Mouse (Mus musculus) MEL (cell line): Measurements from ENCODE around the gene Atoh8. TPM values are rescaled to one million over a fixed set of nuclear protein-coding genes. Genes with fewer than 3 reads are reported as not detected.

ENCODE experiments used
- DNase-seq: peaks from one replicate; pipeline ENCODE4 v3.0.0; 2011; ENCODE audit warnings: low read depth, low spot score
- H3K27ac ChIP-seq: 2 replicates; pipeline ENCODE4 v1.5.1; 2012; ENCODE audit warnings: low read depth, mild to moderate bottlenecking, control low read depth, low read length, moderate library complexity; ENCODE audit not compliant: control insufficient read depth
- H3K27me3 ChIP-seq, 2 experiments: fragments of 150-350 bp in 1 of 2; sonication (generic) in 1 of 2; 2 replicates each; pipeline ENCODE4 v1.6.1; 2012; ENCODE audit warnings: low read length in 2 of 2, mild to moderate bottlenecking in 2 of 2, improper control_type of control experiment in 1 of 2, moderate library complexity in 1 of 2; ENCODE audit not compliant: insufficient read depth in 2 of 2, control insufficient read depth in 1 of 2
- H3K36me3 ChIP-seq, 2 experiments: 2 replicates each; pipeline ENCODE4 v1.6.1; 2012 to 2014; ENCODE audit warnings: low read length in 2 of 2, improper control_type of control experiment in 1 of 2, inconsistent platforms in 1 of 2, mild to moderate bottlenecking in 1 of 2; ENCODE audit not compliant: insufficient read depth in 2 of 2, control insufficient read depth in 1 of 2
- H3K4me1 ChIP-seq, 2 experiments: fragments of 150-350 bp in 1 of 2; sonication (generic) in 1 of 2; 2 replicates each; pipeline ENCODE4 v1.6.1; 2012; ENCODE audit warnings: low read length in 2 of 2, improper control_type of control experiment in 1 of 2, mild to moderate bottlenecking in 1 of 2; ENCODE audit not compliant: insufficient read depth in 2 of 2, control insufficient read depth in 1 of 2
- H3K4me3 ChIP-seq, 2 experiments: fragments of 150-350 bp in 1 of 2; sonication (generic) in 1 of 2; 2 replicates each; pipeline ENCODE4 v1.5.1; 2012; ENCODE audit warnings: low read depth in 2 of 2, low read length in 2 of 2, mild to moderate bottlenecking in 2 of 2, moderate library complexity in 2 of 2, control low read depth in 1 of 2, improper control_type of control experiment in 1 of 2; ENCODE audit not compliant: control insufficient read depth in 1 of 2, insufficient read depth in 1 of 2
- H3K79me2 ChIP-seq: 2 replicates; pipeline ENCODE4 v1.6.1; 2012; ENCODE audit warnings: mild to moderate bottlenecking, low read length, moderate library complexity; ENCODE audit not compliant: control insufficient read depth, poor library complexity, insufficient read depth
- H3K9ac ChIP-seq: 2 replicates; pipeline ENCODE4 v1.6.1; 2012; ENCODE audit warnings: low read depth, mild to moderate bottlenecking, control low read depth, low read length, moderate library complexity; ENCODE audit not compliant: control insufficient read depth, poor library complexity, severe bottlenecking
- H3K9me3 ChIP-seq: fragments of 150-350 bp; sonication (generic); replicated peaks from 2 replicates; pipeline ENCODE4 v1.6.1; 2012; ENCODE audit warnings: mild to moderate bottlenecking, low read length, improper control_type of control experiment, moderate library complexity; ENCODE audit not compliant: insufficient read depth
- CHD1 ChIP-seq: IDR thresholded peaks from 2 replicates; pipeline ENCODE4 v1.6.1; 2012; ENCODE audit warnings: low read depth, mild to moderate bottlenecking, inconsistent platforms, low read length, improper control_type of control experiment
- CHD2 ChIP-seq: IDR thresholded peaks from 2 replicates; pipeline ENCODE4 v1.6.1; 2011; ENCODE audit warnings: low read length, improper control_type of control experiment
- ELF1 ChIP-seq: IDR thresholded peaks from 2 replicates; pipeline ENCODE4 v1.6.1; 2014; ENCODE audit warnings: low read depth, mild to moderate bottlenecking, inconsistent platforms, low read length, improper control_type of control experiment, moderate library complexity
- EP300 ChIP-seq, 2 experiments: IDR thresholded peaks; 2 replicates each; pipeline ENCODE4 v1.6.1; 2011; ENCODE audit warnings: improper control_type of control experiment in 2 of 2, low read length in 2 of 2, low read depth in 1 of 2, mild to moderate bottlenecking in 1 of 2
- ETS1 ChIP-seq: IDR thresholded peaks from 2 replicates; pipeline ENCODE4 v1.6.1; 2012; ENCODE audit warnings: low read depth, mild to moderate bottlenecking, inconsistent platforms, low read length, improper control_type of control experiment, moderate library complexity
- GATA1 ChIP-seq: IDR thresholded peaks from 2 replicates; pipeline ENCODE4 v1.6.1; 2011; ENCODE audit warnings: low read depth, low read length, improper control_type of control experiment
- JUND ChIP-seq: IDR thresholded peaks from 2 replicates; pipeline ENCODE4 v1.6.1; 2011; ENCODE audit warnings: low read depth, mild to moderate bottlenecking, improper control_type of control experiment, low read length
- KAT2A ChIP-seq: conservative IDR thresholded peaks from 2 replicates; pipeline ENCODE4 v1.6.1; 2012; ENCODE audit warnings: low read depth, low read length, improper control_type of control experiment, inconsistent platforms
- MAFK ChIP-seq: IDR thresholded peaks from 2 replicates; pipeline ENCODE4 v1.6.1; 2011; ENCODE audit warnings: low read depth, mild to moderate bottlenecking, low read length, improper control_type of control experiment, borderline replicate concordance
- MAX ChIP-seq: IDR thresholded peaks from 2 replicates; pipeline ENCODE4 v1.6.1; 2011; ENCODE audit warnings: low read length, improper control_type of control experiment
- MAZ ChIP-seq: IDR thresholded peaks from 2 replicates; pipeline ENCODE4 v1.6.1; 2012; ENCODE audit warnings: low read depth, mild to moderate bottlenecking, inconsistent platforms, low read length, improper control_type of control experiment
- MEF2A ChIP-seq: IDR thresholded peaks from 2 replicates; pipeline ENCODE4 v1.6.1; 2014; ENCODE audit warnings: low read depth, mild to moderate bottlenecking, inconsistent platforms, low read length, improper control_type of control experiment; ENCODE audit not compliant: poor library complexity, insufficient replicate concordance, severe bottlenecking; ENCODE audit errors: extremely low read depth
- MYB ChIP-seq: IDR thresholded peaks from 2 replicates; pipeline ENCODE4 v1.6.1; 2011; ENCODE audit warnings: mild to moderate bottlenecking, low read depth, low read length, improper control_type of control experiment
- MYC ChIP-seq: IDR thresholded peaks from 2 replicates; pipeline ENCODE4 v1.6.1; 2011; ENCODE audit warnings: low read depth, mild to moderate bottlenecking, low read length, improper control_type of control experiment, moderate library complexity
- NELFE ChIP-seq: IDR thresholded peaks from 2 replicates; pipeline ENCODE4 v1.6.1; 2011; ENCODE audit warnings: low read depth, low read length, improper control_type of control experiment
- NRF1 ChIP-seq: IDR thresholded peaks from 2 replicates; pipeline ENCODE4 v1.6.1; 2014; ENCODE audit warnings: low read depth, mild to moderate bottlenecking, inconsistent platforms, low read length, improper control_type of control experiment, moderate library complexity; ENCODE audit not compliant: poor library complexity, insufficient read depth, severe bottlenecking
- TAL1 ChIP-seq: IDR thresholded peaks from 2 replicates; pipeline ENCODE4 v1.6.1; 2012; ENCODE audit warnings: mild to moderate bottlenecking, inconsistent platforms, low read length, moderate library complexity, mixed read lengths
- TBP ChIP-seq: IDR thresholded peaks from 2 replicates; pipeline ENCODE4 v1.8.0; 2011; ENCODE audit warnings: low read depth, low read length, improper control_type of control experiment
- TCF12 ChIP-seq: IDR thresholded peaks from 2 replicates; pipeline ENCODE4 v1.6.1; 2014; ENCODE audit warnings: low read depth, mild to moderate bottlenecking, inconsistent platforms, low read length, improper control_type of control experiment, moderate library complexity
- UBTF ChIP-seq: IDR thresholded peaks from 2 replicates; pipeline ENCODE4 v1.6.1; 2012; ENCODE audit warnings: low read depth, mild to moderate bottlenecking, inconsistent platforms, low read length, improper control_type of control experiment, moderate library complexity, borderline replicate concordance; ENCODE audit not compliant: insufficient read depth
- USF1 ChIP-seq: IDR thresholded peaks from 2 replicates; pipeline ENCODE4 v1.6.1; 2014; ENCODE audit warnings: low read depth, mild to moderate bottlenecking, inconsistent platforms, low read length, improper control_type of control experiment, moderate library complexity
- USF2 ChIP-seq, 2 experiments: IDR thresholded peaks; 2 replicates each; pipeline ENCODE4 v1.6.1; 2011 to 2012; ENCODE audit warnings: improper control_type of control experiment in 2 of 2, low read length in 2 of 2, borderline replicate concordance in 1 of 2, inconsistent platforms in 1 of 2, low read depth in 1 of 2, mild to moderate bottlenecking in 1 of 2; ENCODE audit not compliant: insufficient read depth in 1 of 2
- ZC3H11A ChIP-seq: IDR thresholded peaks from 2 replicates; pipeline ENCODE4 v1.6.1; 2012; ENCODE audit warnings: low read depth, mild to moderate bottlenecking, inconsistent platforms, low read length, improper control_type of control experiment
- ZNF384 ChIP-seq: IDR thresholded peaks from 2 replicates; pipeline ENCODE4 v1.6.1; 2012; ENCODE audit warnings: low read depth, mild to moderate bottlenecking, inconsistent platforms, low read length, improper control_type of control experiment
- polyA plus RNA-seq, 2 experiments: library from polyadenylated mRNA; stranded (reverse) in 1 of 2; unstranded in 1 of 2; fragments of >175 nt in 1 of 2; fragments of >200 nt in 1 of 2; gene quantifications; 2 replicates each; pipeline versions ENCODE4 v1.2.1 to v1.2.4; 2012; ENCODE audit warnings: low replicate concordance in 2 of 2, low read depth in 1 of 2; ENCODE audit not compliant: insufficient read length in 2 of 2, insufficient read depth in 1 of 2, missing spikeins in 1 of 2
- total RNA-seq: library from RNA; depleted of rRNA; stranded (reverse); fragments of 300-350 nt; gene quantifications from 2 replicates; pipeline ENCODE4 v1.2.3, GENCODE M21; 2012

Gene Atoh8
- total and polyA plus RNA-seq, 3 experiments, result not detected

- H3K27me3 ChIP-seq, result peaks cover 6% of the 10 kb centered on the region in 2 experiments
- no peak overlapping the region for H3K27ac ChIP-seq
- no peak for DNase-seq
- no peaks in the 10 kb centered on the region for H3K36me3 ChIP-seq
- no peaks in the 10 kb centered on the region for H3K79me2 ChIP-seq
- no peak overlapping the region for H3K9ac ChIP-seq
- TF ChIP-seq USF1 (no peak), MAX (no peak), MYB (no peak), EP300 (IDR thresholded peaks at IDR 0.05; ENCODE audit: low read depth in 1 of 2, low read length in 2 of 2) (no peak), ELF1 (no peak), NRF1 (no peak), CHD2 (no peak), ETS1 (no peak), CHD1 (no peak), UBTF (no peak), MYC (no peak), MAFK (no peak), TAL1 (no peak), TCF12 (no peak)
- TF ChIP-seq, all 39 proteins: peak for 0
- H3K4me3 ChIP-seq, result no peak overlapping the region
- H3K9me3 ChIP-seq, result no peaks in the 10 kb centered on the region
- H3K4me1 ChIP-seq, result no peaks in the 10 kb centered on the region
Measured at GRCm38 (mm10) chr6:72252433-72252832, 17.1 kb upstream of the Atoh8 start.

GRCm38 (mm10) chr6:72249981-72250380 lies 14.6 kb upstream of the Atoh8 start:
- no peak overlapping the region for H3K4me3 ChIP-seq
- H3K9ac ChIP-seq, result no peak overlapping the region
- H3K27me3 ChIP-seq, result peaks cover 7% of the 10 kb centered on the region in 2 experiments
- H3K9me3 ChIP-seq, result no peaks in the 10 kb centered on the region
- DNase-seq, result no peak
- no peaks in the 10 kb centered on the region for H3K4me1 ChIP-seq
- H3K79me2 ChIP-seq, result no peaks in the 10 kb centered on the region
- TF ChIP-seq MEF2A (no peak), MAFK (no peak), NELFE (no peak), USF2 (IDR thresholded peaks at IDR 0.05; ENCODE audit: borderline replicate concordance in 1 of 2, insufficient read depth in 1 of 2, low read depth in 1 of 2, low read length in 2 of 2) (no peak), KAT2A (no peak), JUND (no peak), TBP (no peak), MAZ (no peak), UBTF (no peak), GATA1 (no peak), MAX (no peak), ZNF384 (no peak), ZC3H11A (no peak), TCF12 (no peak)
- TF ChIP-seq, all 39 proteins: peak for 0
- Histone ChIP-seq H3K36me3 (no peaks in the 10 kb centered on the region), H3K27ac (no peak overlapping the region)
